Mouse (Mus musculus): ENCODE measurements around the gene Th. TPM values are rescaled to one million over a fixed set of nuclear protein-coding genes. Genes with fewer than 3 reads are reported as not detected.

Th gene
- polyA plus RNA-seq, 1 experiment from 2014 or later: 1.2 TPM

GRCm38 (mm10) chr7:142918641-142919628 lies 12.0 kb downstream of the Th start:
- 0 out of 2 replicates have a peak overlapping the region, but pooled peaks have one; percentile 9 for H3K27ac ChIP-seq
- peaks cover 13% of the 10 kb centered on the region for H3K27me3 ChIP-seq (ENCODE audit: low read depth, poor library complexity, severe bottlenecking)
- WGBS: 31% methylated on average over 8 of the region's 8 CpGs
- H3K4me1 ChIP-seq: peaks cover 3% of the 10 kb centered on the region; the same call in 1 of the 2 replicates
- no peaks in the 10 kb centered on the region for H3K36me3 ChIP-seq
- DNase-seq (ENCODE audit: low spot score): peak; percentile 91
- H3K9me3 ChIP-seq (replicated peaks): no peaks in the 10 kb centered on the region
- no peak overlapping the region for H3K4me3 ChIP-seq

- WGBS: 92% methylated on average over 5 of the region's 5 CpGs
- H3K27me3 ChIP-seq (ENCODE audit: low read depth, poor library complexity, severe bottlenecking): peaks cover 13% of the 10 kb centered on the region
Observed at GRCm38 (mm10) chr7:142917659-142918058, 13.3 kb downstream of the Th start.

GRCm38 (mm10) chr7:142916178-142916577 lies 14.8 kb downstream of the Th start:
- no peak overlapping the region for H3K4me3 ChIP-seq
- WGBS: 67% methylated on average over 8 of the region's 8 CpGs

More at GRCm38 (mm10) chr7:142917659-142918058, 13.3 kb downstream of the Th start:
- Histone ChIP-seq H3K9me3 (replicated peaks) (no peaks in the 10 kb centered on the region), H3K4me1 (peaks cover 3% of the 10 kb centered on the region; the same call in 1 of the 2 replicates), H3K36me3 (no peaks in the 10 kb centered on the region), H3K4me3 (no peak overlapping the region), H3K27ac (no peak overlapping the region)
- DNase-seq (ENCODE audit: low spot score): no peak

GRCm38 (mm10) chr7:142911682-142912081 lies 19.2 kb downstream of the Th start:
- DNase-seq (ENCODE audit: low spot score): no peak
- no peak overlapping the region for H3K27ac ChIP-seq
- peaks cover 7% of the 10 kb centered on the region; the same call in 1 of the 2 replicates for H3K27me3 ChIP-seq (ENCODE audit: low read depth, poor library complexity, severe bottlenecking)
- H3K36me3 ChIP-seq: no peaks in the 10 kb centered on the region
- peaks cover 10% of the 10 kb centered on the region; the same call in 1 of the 2 replicates for H3K4me1 ChIP-seq
- no peaks in the 10 kb centered on the region for H3K9me3 ChIP-seq (replicated peaks)
- no peak overlapping the region for H3K4me3 ChIP-seq
- WGBS: 68% methylated on average over 2 of the region's 2 CpGs

More at GRCm38 (mm10) chr7:142916178-142916577, 14.8 kb downstream of the Th start:
- H3K9me3 ChIP-seq (replicated peaks): no peaks in the 10 kb centered on the region
- H3K4me1 ChIP-seq: peaks cover 3% of the 10 kb centered on the region; the same call in 1 of the 2 replicates
- H3K27ac ChIP-seq: 0 out of 2 replicates have a peak overlapping the region, but pooled peaks have one; percentile 14
- no peaks in the 10 kb centered on the region for H3K36me3 ChIP-seq
- peaks cover 13% of the 10 kb centered on the region for H3K27me3 ChIP-seq (ENCODE audit: low read depth, poor library complexity, severe bottlenecking)
- no peak for DNase-seq (ENCODE audit: low spot score)

- 81% methylated on average over 2 of the region's 2 CpGs for WGBS
Observed at GRCm38 (mm10) chr7:142910104-142910503, 20.8 kb downstream of the Th start.

GRCm38 (mm10) chr7:142909622-142910021 lies 21.3 kb downstream of the Th start:
- H3K27ac ChIP-seq: no peak overlapping the region
- no peak for DNase-seq (ENCODE audit: low spot score)
- peaks cover 12% of the 10 kb centered on the region for H3K4me1 ChIP-seq
- H3K36me3 ChIP-seq: no peaks in the 10 kb centered on the region
- no peak overlapping the region for H3K4me3 ChIP-seq
- WGBS: 29% methylated on average over 2 of the region's 2 CpGs
- 0 out of 2 replicates have a peak, but pooled peaks cover 5% of the 10 kb centered on the region for H3K27me3 ChIP-seq (ENCODE audit: low read depth, poor library complexity, severe bottlenecking)
- H3K9me3 ChIP-seq (replicated peaks): no peaks in the 10 kb centered on the region

More at GRCm38 (mm10) chr7:142910104-142910503, 20.8 kb downstream of the Th start:
- no peaks in the 10 kb centered on the region for H3K36me3 ChIP-seq
- no peaks in the 10 kb centered on the region for H3K9me3 ChIP-seq (replicated peaks)
- H3K4me3 ChIP-seq: no peak overlapping the region
- DNase-seq (ENCODE audit: low spot score): no peak
- H3K4me1 ChIP-seq: peaks cover 11% of the 10 kb centered on the region; the same call in 1 of the 2 replicates
- 0 out of 2 replicates have a peak, but pooled peaks cover 5% of the 10 kb centered on the region for H3K27me3 ChIP-seq (ENCODE audit: low read depth, poor library complexity, severe bottlenecking)
- no peak overlapping the region for H3K27ac ChIP-seq

- WGBS: 72% methylated on average over 5 of the region's 5 CpGs
- peaks cover 17% of the 10 kb centered on the region for H3K27me3 ChIP-seq (ENCODE audit: low read depth, poor library complexity, severe bottlenecking)
Observed at GRCm38 (mm10) chr7:142905606-142906005, 25.3 kb downstream of the Th start.

GRCm38 (mm10) chr7:142904331-142904730 lies 26.6 kb downstream of the Th start:
- Histone ChIP-seq H3K9me3 (replicated peaks) (no peaks in the 10 kb centered on the region), H3K27ac (no peak overlapping the region), H3K27me3 (ENCODE audit: low read depth, poor library complexity, severe bottlenecking) (peaks cover 30% of the 10 kb centered on the region), H3K4me3 (no peak overlapping the region), H3K36me3 (no peaks in the 10 kb centered on the region), H3K4me1 (peaks cover 41% of the 10 kb centered on the region)
- DNase-seq (ENCODE audit: low spot score): no peak
- 48% methylated on average over 7 of the region's 7 CpGs for WGBS

More at GRCm38 (mm10) chr7:142905606-142906005, 25.3 kb downstream of the Th start:
- H3K36me3 ChIP-seq: no peaks in the 10 kb centered on the region
- no peaks in the 10 kb centered on the region for H3K9me3 ChIP-seq (replicated peaks)
- no peak overlapping the region for H3K4me3 ChIP-seq
- no peak for DNase-seq (ENCODE audit: low spot score)
- H3K27ac ChIP-seq: no peak overlapping the region
- H3K4me1 ChIP-seq: peaks cover 41% of the 10 kb centered on the region

- no peaks in the 10 kb centered on the region for H3K36me3 ChIP-seq
- WGBS: 14% methylated on average over 4 of the region's 4 CpGs
- H3K27ac ChIP-seq: 0 out of 2 replicates have a peak overlapping the region, but pooled peaks have one; percentile 27
- H3K4me1 ChIP-seq: peaks cover 41% of the 10 kb centered on the region
- H3K4me3 ChIP-seq: no peak overlapping the region
- no peak for DNase-seq (ENCODE audit: low spot score)
- peaks cover 44% of the 10 kb centered on the region for H3K27me3 ChIP-seq (ENCODE audit: low read depth, poor library complexity, severe bottlenecking)
- H3K9me3 ChIP-seq (replicated peaks): no peaks in the 10 kb centered on the region
Observed at GRCm38 (mm10) chr7:142902931-142903330, 28.0 kb downstream of the Th start.

- WGBS: 75% methylated on average over 7 of the region's 7 CpGs
- no peaks in the 10 kb centered on the region for H3K36me3 ChIP-seq
- no peaks in the 10 kb centered on the region for H3K9me3 ChIP-seq (replicated peaks)
- H3K27me3 ChIP-seq (ENCODE audit: low read depth, poor library complexity, severe bottlenecking): peaks cover 51% of the 10 kb centered on the region
- peak overlapping the region; percentile 55; the same call in 1 of the 2 replicates for H3K27ac ChIP-seq
- DNase-seq (ENCODE audit: low spot score): no peak
- H3K4me3 ChIP-seq: no peak overlapping the region
- peaks cover 46% of the 10 kb centered on the region for H3K4me1 ChIP-seq
Observed at GRCm38 (mm10) chr7:142901774-142902173, 29.2 kb downstream of the Th start.

- Histone ChIP-seq H3K9me3 (replicated peaks) (no peaks in the 10 kb centered on the region), H3K36me3 (no peaks in the 10 kb centered on the region), H3K27me3 (ENCODE audit: low read depth, poor library complexity, severe bottlenecking) (peaks cover 59% of the 10 kb centered on the region), H3K4me1 (peaks cover 47% of the 10 kb centered on the region), H3K27ac (no peak overlapping the region), H3K4me3 (no peak overlapping the region)
- WGBS: 56% methylated on average over 19 of the region's 19 CpGs
- no peak for DNase-seq (ENCODE audit: low spot score)
Observed at GRCm38 (mm10) chr7:142899872-142900271, 31.1 kb downstream of the Th start.

- Histone ChIP-seq H3K4me3 (no peak overlapping the region), H3K9me3 (replicated peaks) (no peaks in the 10 kb centered on the region), H3K27ac (no peak overlapping the region), H3K36me3 (no peaks in the 10 kb centered on the region), H3K27me3 (ENCODE audit: low read depth, poor library complexity, severe bottlenecking) (peaks cover 59% of the 10 kb centered on the region), H3K4me1 (peaks cover 35% of the 10 kb centered on the region)
- no peak for DNase-seq (ENCODE audit: low spot score)
- 68% methylated on average over 1 of the region's 1 CpGs for WGBS
Observed at GRCm38 (mm10) chr7:142897471-142897870, 33.5 kb downstream of the Th start.

Measured in limb, embryonic 10.5 days (tissue).